Mouse (Mus musculus): ENCODE data around the gene Rerg. TPM values are rescaled to one million over a fixed set of nuclear protein-coding genes. Genes with fewer than 3 reads are reported as not detected.
"Not testable (repeated sequence)": the region's sequence is repeated elsewhere in the genome, so short reads cannot be mapped to it uniquely, and the experiment has no call there.

Rerg gene
- polyA plus RNA-seq, 1 experiment from 2014 or later: 5.7 TPM

- Histone ChIP-seq H3K36me3 (replicated peaks) (no peaks in the 10 kb centered on the region), H3K4me1 (peaks cover under 1% of the 10 kb centered on the region; the same call in 1 of the 2 replicates), H3K27ac (no peak overlapping the region), H3K9me3 (no peaks in the 10 kb centered on the region), H3K27me3 (replicated peaks) (no peaks in the 10 kb centered on the region), H3K9ac (no peak overlapping the region), H3K4me2 (no peak overlapping the region), H3K4me3 (no peak overlapping the region)
- no peak for ATAC-seq (replicated peaks)
- WGBS: 88% methylated on average over 2 of the region's 2 CpGs
Measured at GRCm38 (mm10) chr6:137058257-137058656, 112.0 kb downstream of the Rerg start.

GRCm38 (mm10) chr6:137054073-137054472, 116.2 kb downstream of the Rerg start:
- H3K4me1 ChIP-seq: no peaks in the 10 kb centered on the region
- H3K4me3 ChIP-seq: no peak overlapping the region
- 88% methylated on average over 2 of the region's 2 CpGs for WGBS
- H3K4me2 ChIP-seq: no peak overlapping the region
- H3K27ac ChIP-seq: no peak overlapping the region
- H3K27me3 ChIP-seq (replicated peaks): no peaks in the 10 kb centered on the region
- ATAC-seq (replicated peaks): no peak
- no peaks in the 10 kb centered on the region for H3K9me3 ChIP-seq
- no peak overlapping the region for H3K9ac ChIP-seq
- H3K36me3 ChIP-seq (replicated peaks): no peaks in the 10 kb centered on the region

GRCm38 (mm10) chr6:137053464-137053863, 116.8 kb downstream of the Rerg start:
- H3K9ac ChIP-seq: no peak overlapping the region
- no peak overlapping the region for H3K27ac ChIP-seq
- no peak overlapping the region for H3K4me3 ChIP-seq
- ATAC-seq (replicated peaks): no peak
- WGBS: 70% methylated on average over 5 of the region's 5 CpGs
- H3K9me3 ChIP-seq: no peaks in the 10 kb centered on the region
- H3K4me2 ChIP-seq: no peak overlapping the region
- H3K27me3 ChIP-seq (replicated peaks): no peaks in the 10 kb centered on the region
- no peaks in the 10 kb centered on the region for H3K4me1 ChIP-seq
- H3K36me3 ChIP-seq (replicated peaks): no peaks in the 10 kb centered on the region

- Histone ChIP-seq H3K27ac (no peak overlapping the region), H3K4me2 (no peak overlapping the region), H3K4me1 (no peaks in the 10 kb centered on the region), H3K36me3 (replicated peaks) (no peaks in the 10 kb centered on the region), H3K9me3 (no peaks in the 10 kb centered on the region), H3K9ac (no peak overlapping the region), H3K27me3 (replicated peaks) (no peaks in the 10 kb centered on the region), H3K4me3 (no peak overlapping the region)
- 91% methylated on average over 9 of the region's 9 CpGs for WGBS
- ATAC-seq (replicated peaks): no peak
Measured at GRCm38 (mm10) chr6:137053006-137053405, 117.3 kb downstream of the Rerg start.

- Histone ChIP-seq H3K4me2 (no peak overlapping the region), H3K9me3 (no peaks in the 10 kb centered on the region), H3K27me3 (replicated peaks) (no peaks in the 10 kb centered on the region), H3K9ac (no peak overlapping the region), H3K4me1 (no peaks in the 10 kb centered on the region), H3K36me3 (replicated peaks) (no peaks in the 10 kb centered on the region), H3K27ac (no peak overlapping the region), H3K4me3 (no peak overlapping the region)
- 89% methylated on average over 11 of the region's 11 CpGs for WGBS
- ATAC-seq (replicated peaks): no peak
Measured at GRCm38 (mm10) chr6:137047036-137047435, 123.3 kb downstream of the Rerg start.

- Histone ChIP-seq H3K4me2 (no peak overlapping the region), H3K27me3 (replicated peaks) (no peaks in the 10 kb centered on the region), H3K4me3 (no peak overlapping the region), H3K9ac (no peak overlapping the region), H3K4me1 (no peaks in the 10 kb centered on the region), H3K36me3 (replicated peaks) (no peaks in the 10 kb centered on the region), H3K9me3 (no peaks in the 10 kb centered on the region), H3K27ac (no peak overlapping the region)
- WGBS: 76% methylated on average over 9 of the region's 9 CpGs
- ATAC-seq (replicated peaks): no peak
Measured at GRCm38 (mm10) chr6:137045011-137045504, 125.2 kb downstream of the Rerg start.

- not testable (repeated sequence) for H3K36me3 ChIP-seq (replicated peaks); H3K9me3 ChIP-seq; H3K27ac ChIP-seq; H3K4me1 ChIP-seq; H3K27me3 ChIP-seq (replicated peaks); H3K4me2 ChIP-seq; H3K4me3 ChIP-seq; H3K9ac ChIP-seq; ATAC-seq (replicated peaks)
- WGBS: 83% methylated on average over 8 of the region's 8 CpGs
Measured at GRCm38 (mm10) chr6:137035611-137036395, 134.5 kb downstream of the Rerg start.

GRCm38 (mm10) chr6:137030611-137031097, 139.6 kb downstream of the Rerg start:
- Histone ChIP-seq H3K4me2 (no peak overlapping the region), H3K9me3 (no peaks in the 10 kb centered on the region), H3K27me3 (replicated peaks) (no peaks in the 10 kb centered on the region)

GRCm38 (mm10) chr6:137029931-137030610, 140.2 kb downstream of the Rerg start:
- 0 out of 2 replicates have a peak, but pooled peaks have one; percentile 65 for ATAC-seq (replicated peaks)
- H3K4me1 ChIP-seq: no peaks in the 10 kb centered on the region
- WGBS: 52% methylated on average over 7 of the region's 7 CpGs

More at GRCm38 (mm10) chr6:137030611-137031097, 139.6 kb downstream of the Rerg start:
- no peaks in the 10 kb centered on the region for H3K4me1 ChIP-seq
- no peak overlapping the region for H3K9ac ChIP-seq
- WGBS: 82% methylated on average over 6 of the region's 6 CpGs
- no peak for ATAC-seq (replicated peaks)
- H3K36me3 ChIP-seq (replicated peaks): no peaks in the 10 kb centered on the region
- H3K27ac ChIP-seq: 0 out of 2 replicates have a peak overlapping the region, but pooled peaks have one; percentile 20
- H3K4me3 ChIP-seq: no peak overlapping the region

GRCm38 (mm10) chr6:137025461-137025860, 144.8 kb downstream of the Rerg start:
- H3K9ac ChIP-seq: no peak overlapping the region
- no peak overlapping the region for H3K4me3 ChIP-seq
- WGBS: 46% methylated on average over 5 of the region's 5 CpGs

More at GRCm38 (mm10) chr6:137029931-137030610, 140.2 kb downstream of the Rerg start:
- Histone ChIP-seq H3K9me3 (no peaks in the 10 kb centered on the region), H3K4me2 (no peak overlapping the region), H3K9ac (no peak overlapping the region), H3K4me3 (no peak overlapping the region), H3K27ac (0 out of 2 replicates have a peak overlapping the region, but pooled peaks have one; percentile 20), H3K27me3 (replicated peaks) (no peaks in the 10 kb centered on the region), H3K36me3 (replicated peaks) (no peaks in the 10 kb centered on the region)

GRCm38 (mm10) chr6:137024541-137024940, 145.8 kb downstream of the Rerg start:
- no peak overlapping the region for H3K4me2 ChIP-seq
- ATAC-seq (replicated peaks): no peak
- WGBS: 82% methylated on average over 2 of the region's 2 CpGs
- no peak overlapping the region for H3K9ac ChIP-seq
- no peak overlapping the region for H3K4me3 ChIP-seq
- H3K4me1 ChIP-seq: no peaks in the 10 kb centered on the region
- H3K36me3 ChIP-seq (replicated peaks): no peaks in the 10 kb centered on the region
- no peaks in the 10 kb centered on the region for H3K9me3 ChIP-seq
- H3K27ac ChIP-seq: no peak overlapping the region
- no peaks in the 10 kb centered on the region for H3K27me3 ChIP-seq (replicated peaks)

More at GRCm38 (mm10) chr6:137025461-137025860, 144.8 kb downstream of the Rerg start:
- ATAC-seq (replicated peaks): no peak
- H3K27ac ChIP-seq: no peak overlapping the region
- no peak overlapping the region for H3K4me2 ChIP-seq
- no peaks in the 10 kb centered on the region for H3K4me1 ChIP-seq
- H3K36me3 ChIP-seq (replicated peaks): no peaks in the 10 kb centered on the region
- H3K9me3 ChIP-seq: no peaks in the 10 kb centered on the region
- no peaks in the 10 kb centered on the region for H3K27me3 ChIP-seq (replicated peaks)

GRCm38 (mm10) chr6:137017216-137017973, 152.9 kb downstream of the Rerg start:
- H3K27ac ChIP-seq: no peak overlapping the region
- no peak overlapping the region for H3K9ac ChIP-seq
- no peak overlapping the region for H3K4me3 ChIP-seq
- 87% methylated on average over 7 of the region's 7 CpGs for WGBS
- H3K9me3 ChIP-seq: no peaks in the 10 kb centered on the region
- no peak for ATAC-seq (replicated peaks)
- no peaks in the 10 kb centered on the region for H3K27me3 ChIP-seq (replicated peaks)
- no peaks in the 10 kb centered on the region for H3K36me3 ChIP-seq (replicated peaks)
- no peak overlapping the region for H3K4me2 ChIP-seq
- H3K4me1 ChIP-seq: no peaks in the 10 kb centered on the region
